Comparison of ENCODE assay signal across 9 mouse cellular contexts in genomic region chr11:19982779-19983178, GRCm38 (mm10). TPM values are rescaled to one million over a fixed set of nuclear protein-coding genes. Genes with fewer than 3 reads are reported as not detected.
A peak's percentile ranks its signal among the peaks of the same experiment; 100 is the strongest.
DNase-seq lines count a peak whose midpoint lies in the region; ATAC-seq and TF ChIP-seq lines count a peak whose summit lies in the region.
"Had no signal": no experiment of that assay in that cellular context is flagged by ENCODE, and none has a peak within 500 bp of the region (broad histone marks: within the 10 kb centered on the region; RNA-seq: fewer than 3 reads in every experiment).

No protein-coding gene starts in this region.

- H3K4me1 ChIP-seq in embryonic facial prominence, embryonic 12.5 days = peaks cover 56% of the 10 kb centered on the region
- H3K4me1 ChIP-seq in embryonic facial prominence, embryonic 10.5 days = peaks cover 74% of the 10 kb centered on the region
- H3K4me1 ChIP-seq in heart, embryonic 16.5 days (ENCODE audit: control insufficient read depth, insufficient read depth, low read length) = peaks cover 59% of the 10 kb centered on the region
- H3K4me1 ChIP-seq in lung, embryonic 15.5 days = peaks cover 74% of the 10 kb centered on the region
- peaks cover 32% of the 10 kb centered on the region for H3K4me1 ChIP-seq in olfactory bulb, adult 2 months (ENCODE audit: control insufficient read depth, insufficient read depth, low read length)

- no peak overlapping the region for H3K4me3 ChIP-seq in embryonic facial prominence, embryonic 12.5 days
- no peak overlapping the region for H3K4me3 ChIP-seq in embryonic facial prominence, embryonic 10.5 days
- no peak overlapping the region for H3K4me3 ChIP-seq in heart, embryonic 16.5 days (ENCODE audit: low read length)
- H3K4me3 ChIP-seq in lung, embryonic 15.5 days = no peak overlapping the region
- H3K4me3 ChIP-seq in olfactory bulb, adult 2 months (ENCODE audit: insufficient read depth, low read depth, low read length) = no peak overlapping the region
- H3K4me3 ChIP-seq: hindbrain, embryonic 15.5 days had no signal

- no peak overlapping the region for H3K9ac ChIP-seq in embryonic facial prominence, embryonic 12.5 days
- H3K9ac ChIP-seq in heart, embryonic 16.5 days (ENCODE audit: low read length) = no peak overlapping the region
- H3K9ac ChIP-seq in lung, embryonic 15.5 days = no peak overlapping the region
- H3K9ac ChIP-seq: hindbrain, embryonic 15.5 days had no signal

- no peak for TF ChIP-seq POLR2A in olfactory bulb, adult 2 months (IDR thresholded peaks at IDR 0.05; ENCODE audit: insufficient read depth, low read depth, low read length)

- H3K36me3 ChIP-seq in embryonic facial prominence, embryonic 12.5 days = no peaks in the 10 kb centered on the region
- H3K36me3 ChIP-seq in embryonic facial prominence, embryonic 10.5 days (replicated peaks) = peaks cover 12% of the 10 kb centered on the region; the same call in 1 of the 2 replicates
- H3K36me3 ChIP-seq in heart, embryonic 16.5 days (ENCODE audit: control insufficient read depth, insufficient read depth) = no peaks in the 10 kb centered on the region
- H3K36me3 ChIP-seq in lung, embryonic 15.5 days = no peaks in the 10 kb centered on the region
- H3K36me3 ChIP-seq: hindbrain, embryonic 15.5 days had no signal

- no peaks in the 10 kb centered on the region for H3K9me3 ChIP-seq in embryonic facial prominence, embryonic 12.5 days
- H3K9me3 ChIP-seq in embryonic facial prominence, embryonic 10.5 days = no peaks in the 10 kb centered on the region
- no peaks in the 10 kb centered on the region for H3K9me3 ChIP-seq in heart, embryonic 16.5 days (replicated peaks; ENCODE audit: control insufficient read depth, low read length)
- H3K9me3 ChIP-seq in lung, embryonic 15.5 days = no peaks in the 10 kb centered on the region
- H3K9me3 ChIP-seq: hindbrain, embryonic 15.5 days had no signal

- ATAC-seq in embryonic facial prominence, embryonic 12.5 days (ENCODE audit: insufficient number of reproducible peaks, insufficient read depth, low FRiP score, low TSS enrichment) = no peak
- ATAC-seq in heart, embryonic 16.5 days (replicated peaks; ENCODE audit: extremely low read depth, insufficient read depth, low FRiP score) = peak; percentile 47; the same call in 1 of the 2 replicates
- ATAC-seq in lung, embryonic 15.5 days (ENCODE audit: borderline replicate concordance, extremely low read depth, low FRiP score, low TSS enrichment) = no peak

- no peak overlapping the region for H3K4me2 ChIP-seq in embryonic facial prominence, embryonic 12.5 days (replicated peaks)
- peak overlapping the region; percentile 13; the same call in 1 of the 2 replicates for H3K4me2 ChIP-seq in heart, embryonic 16.5 days (ENCODE audit: low read depth, low read length)
- no peak overlapping the region for H3K4me2 ChIP-seq in lung, embryonic 15.5 days
- H3K4me2 ChIP-seq: hindbrain, embryonic 15.5 days had no signal

- WGBS in embryonic facial prominence, embryonic 12.5 days = 73% methylated on average over 6 of the region's 6 CpGs
- 81% methylated on average over 6 of the region's 6 CpGs for WGBS in embryonic facial prominence, embryonic 10.5 days
- 37% methylated on average over 6 of the region's 6 CpGs for WGBS in heart, embryonic 16.5 days
- WGBS in lung, embryonic 15.5 days = 32% methylated on average over 6 of the region's 6 CpGs
- 38% methylated on average over 6 of the region's 6 CpGs for WGBS in olfactory bulb, adult 2 months

- H3K27me3 ChIP-seq in embryonic facial prominence, embryonic 12.5 days = no peaks in the 10 kb centered on the region
- no peaks in the 10 kb centered on the region for H3K27me3 ChIP-seq in embryonic facial prominence, embryonic 10.5 days (replicated peaks; ENCODE audit: low read depth, poor library complexity, severe bottlenecking)
- H3K27me3 ChIP-seq in heart, embryonic 16.5 days (ENCODE audit: control insufficient read depth, insufficient read depth, low read length) = no peaks in the 10 kb centered on the region
- no peaks in the 10 kb centered on the region for H3K27me3 ChIP-seq in lung, embryonic 15.5 days
- H3K27me3 ChIP-seq: hindbrain, embryonic 15.5 days had no signal

- H3K27ac ChIP-seq in embryonic facial prominence, embryonic 12.5 days = peak overlapping the region; percentile 41; the same call in 1 of the 2 replicates
- H3K27ac ChIP-seq in embryonic facial prominence, embryonic 10.5 days (replicated peaks) = no peak overlapping the region
- H3K27ac ChIP-seq in heart, embryonic 16.5 days (ENCODE audit: low read length) = peak overlapping the region; percentile 34
- peak overlapping the region; percentile 71 for H3K27ac ChIP-seq in lung, embryonic 15.5 days
- H3K27ac ChIP-seq in olfactory bulb, adult 2 months (ENCODE audit: insufficient read depth, low read depth, low read length) = peak overlapping the region; percentile 62; the same call in 1 of the 2 replicates

- intact Hi-C loops in heart, postnatal 36 days (cut with DNase I) = no loop called here

- no peak for DNase-seq in embryonic facial prominence, embryonic 10.5 days (ENCODE audit: low spot score)
- DNase-seq in heart, postnatal 36 days = no peak
- DNase-seq in lung, postnatal 36 days = no peak
- DNase-seq in adrenal gland, postnatal 14 days = no peak

- no peak for TF ChIP-seq CTCF in olfactory bulb, adult 2 months (IDR thresholded peaks at IDR 0.05; ENCODE audit: insufficient read depth, low read depth, low read length)

RNA-seq across cellular contexts. Expression of gene Spred2, which starts 58.6 kb away (rescaled TPM):
- polyA plus RNA-seq in embryonic facial prominence, embryonic 12.5 days (2016; fragmentation: Nextera tagmentation; extraction: Ambion mirVana) = 7.9 and 10.0 TPM in 2 replicates
- 8.3 and 8.6 TPM in 2 replicates for polyA plus RNA-seq in embryonic facial prominence, embryonic 10.5 days (2016; fragmentation: Nextera tagmentation; extraction: Ambion mirVana)
- polyA plus RNA-seq in heart, embryonic 16.5 days (2015; fragmentation: Nextera tagmentation; extraction: Ambion mirVana) = 4.1 and 4.5 TPM in 2 replicates
- 10 to 100 TPM; 23.4 to 28.4 TPM for total RNA-seq in heart, postnatal 36 days (2021)
- 6.3 and 6.6 TPM in 2 replicates for polyA plus RNA-seq in lung, embryonic 15.5 days (2015; fragmentation: Nextera tagmentation; extraction: Ambion mirVana)
- polyA plus RNA-seq in olfactory bulb, adult 2 months (2012; ENCODE audit: insufficient read depth, insufficient read length, low replicate concordance, missing spikeins) = not detected in 2 replicates
- 35.1 and 41.9 TPM in 2 replicates for total RNA-seq in adrenal gland, postnatal 14 days (2021)
